Comparison of ENCODE assay signal across 8 mouse cellular contexts in genomic region chr7:111249606-111250005, GRCm38 (mm10).
DNase-seq lines count a peak whose midpoint lies in the region; ATAC-seq and TF ChIP-seq lines count a peak whose summit lies in the region.

No protein-coding gene starts in this region.

- H3K36me3 ChIP-seq in midbrain, embryonic 10.5 days: no peaks in the 10 kb centered on the region
- no peaks in the 10 kb centered on the region for H3K36me3 ChIP-seq in midbrain, embryonic 13.5 days
- H3K36me3 ChIP-seq in intestine, embryonic 15.5 days: no peaks in the 10 kb centered on the region
- no peaks in the 10 kb centered on the region for H3K36me3 ChIP-seq in limb, embryonic 14.5 days (ENCODE audit: control insufficient read depth, insufficient read depth, low read length)
- no peaks in the 10 kb centered on the region for H3K36me3 ChIP-seq in neural tube, embryonic 15.5 days

- H3K9ac ChIP-seq in midbrain, embryonic 13.5 days (replicated peaks): no peak overlapping the region
- H3K9ac ChIP-seq in intestine, embryonic 15.5 days: no peak overlapping the region
- H3K9ac ChIP-seq in limb, embryonic 14.5 days (ENCODE audit: low read depth, low read length, severe bottlenecking): no peak overlapping the region
- H3K9ac ChIP-seq in neural tube, embryonic 15.5 days (replicated peaks): no peak overlapping the region

- H3K4me2 ChIP-seq in midbrain, embryonic 13.5 days (replicated peaks): no peak overlapping the region
- no peak overlapping the region for H3K4me2 ChIP-seq in intestine, embryonic 15.5 days (replicated peaks)
- H3K4me2 ChIP-seq in limb, embryonic 14.5 days (replicated peaks; ENCODE audit: low read depth, low read length, severe bottlenecking): no peak overlapping the region
- H3K4me2 ChIP-seq in neural tube, embryonic 15.5 days: no peak overlapping the region

- no peaks in the 10 kb centered on the region for H3K27me3 ChIP-seq in midbrain, embryonic 10.5 days (ENCODE audit: low read depth, poor library complexity, severe bottlenecking)
- no peaks in the 10 kb centered on the region for H3K27me3 ChIP-seq in midbrain, embryonic 13.5 days
- H3K27me3 ChIP-seq in cerebellum, adult 2 months (ENCODE audit: control insufficient read depth, insufficient read depth, low read length): no peaks in the 10 kb centered on the region
- no peaks in the 10 kb centered on the region for H3K27me3 ChIP-seq in intestine, embryonic 15.5 days (replicated peaks)
- H3K27me3 ChIP-seq in limb, embryonic 14.5 days (ENCODE audit: control insufficient read depth, insufficient read depth, low read length): no peaks in the 10 kb centered on the region
- no peaks in the 10 kb centered on the region for H3K27me3 ChIP-seq in neural tube, embryonic 15.5 days (replicated peaks)

- no peak for ATAC-seq in midbrain, embryonic 13.5 days
- ATAC-seq in intestine, embryonic 15.5 days: peak; percentile 53; the same call in 1 of the 2 replicates
- ATAC-seq in limb, embryonic 14.5 days (ENCODE audit: low FRiP score, low read depth): no peak
- ATAC-seq in neural tube, embryonic 15.5 days (ENCODE audit: low FRiP score): peak; percentile 45; the same call in 1 of the 2 replicates

- no peak for TF ChIP-seq POLR2A in cerebellum, adult 2 months (IDR thresholded peaks at IDR 0.05; ENCODE audit: borderline replicate concordance, insufficient read depth, low read length)
- TF ChIP-seq POLR2A in limb, embryonic 14.5 days (IDR thresholded peaks at IDR 0.05; ENCODE audit: borderline replicate concordance, extremely low read depth, insufficient read depth, insufficient read length): no peak

- no peaks in the 10 kb centered on the region for H3K9me3 ChIP-seq in midbrain, embryonic 10.5 days (replicated peaks)
- no peaks in the 10 kb centered on the region for H3K9me3 ChIP-seq in midbrain, embryonic 13.5 days
- no peaks in the 10 kb centered on the region for H3K9me3 ChIP-seq in intestine, embryonic 15.5 days
- no peaks in the 10 kb centered on the region for H3K9me3 ChIP-seq in limb, embryonic 14.5 days (ENCODE audit: control insufficient read depth, low read length)
- no peaks in the 10 kb centered on the region for H3K9me3 ChIP-seq in neural tube, embryonic 15.5 days (replicated peaks)

- H3K4me1 ChIP-seq in midbrain, embryonic 10.5 days: peaks cover 3% of the 10 kb centered on the region; the same call in 1 of the 2 replicates
- H3K4me1 ChIP-seq in midbrain, embryonic 13.5 days (replicated peaks): no peaks in the 10 kb centered on the region
- H3K4me1 ChIP-seq in cerebellum, adult 2 months (ENCODE audit: control insufficient read depth, insufficient read depth, low read length): no peaks in the 10 kb centered on the region
- no peaks in the 10 kb centered on the region for H3K4me1 ChIP-seq in intestine, embryonic 15.5 days (replicated peaks)
- H3K4me1 ChIP-seq in limb, embryonic 14.5 days (ENCODE audit: control insufficient read depth, insufficient read depth, low read length): no peaks in the 10 kb centered on the region; the same call in 1 of the 2 replicates
- H3K4me1 ChIP-seq in neural tube, embryonic 15.5 days: peaks cover 5% of the 10 kb centered on the region

- H3K4me3 ChIP-seq in midbrain, embryonic 10.5 days: no peak overlapping the region
- no peak overlapping the region for H3K4me3 ChIP-seq in midbrain, embryonic 13.5 days (replicated peaks)
- H3K4me3 ChIP-seq in cerebellum, adult 2 months (replicated peaks; ENCODE audit: insufficient read depth, low read depth, low read length): no peak overlapping the region
- H3K4me3 ChIP-seq in intestine, embryonic 15.5 days (replicated peaks): no peak overlapping the region
- H3K4me3 ChIP-seq in limb, embryonic 14.5 days (replicated peaks; ENCODE audit: low read length): no peak overlapping the region
- no peak overlapping the region for H3K4me3 ChIP-seq in neural tube, embryonic 15.5 days (replicated peaks)

- DNase-seq in midbrain, embryonic 10.5 days (ENCODE audit: low spot score): peak; percentile 72
- DNase-seq in cerebellum, adult 2 months: peak; percentile 52 to 67
- peak; percentile 60 for DNase-seq in forelimb bud, embryonic 11.5 days (ENCODE audit: low read depth, low spot score)
- peak; percentile 40 for DNase-seq in limb, embryonic 14.5 days (ENCODE audit: low spot score)
- DNase-seq in thymus, adult 18-20 months: peak; percentile 19 to 21

- 37% methylated on average over 5 of the region's 5 CpGs for whole genome bisulfite sequencing in midbrain, embryonic 10.5 days
- WGBS in midbrain, embryonic 13.5 days: 34% methylated on average over 5 of the region's 5 CpGs
- WGBS in cerebellum, adult 2 months: 34% methylated on average over 5 of the region's 5 CpGs
- WGBS in intestine, embryonic 15.5 days: 30% methylated on average over 5 of the region's 5 CpGs
- 35% methylated on average over 5 of the region's 5 CpGs for WGBS in limb, embryonic 14.5 days
- 25% methylated on average over 5 of the region's 5 CpGs for WGBS in neural tube, embryonic 15.5 days

- peak; percentile 87 for TF ChIP-seq CTCF in cerebellum, adult 2 months (IDR thresholded peaks at IDR 0.05; ENCODE audit: borderline replicate concordance, insufficient read depth, low read depth, low read length)

- H3K27ac ChIP-seq in midbrain, embryonic 10.5 days (replicated peaks): no peak overlapping the region
- H3K27ac ChIP-seq in midbrain, embryonic 13.5 days: no peak overlapping the region
- H3K27ac ChIP-seq in cerebellum, adult 2 months (ENCODE audit: insufficient read depth, low read length): no peak overlapping the region
- H3K27ac ChIP-seq in intestine, embryonic 15.5 days: no peak overlapping the region
- H3K27ac ChIP-seq in limb, embryonic 14.5 days (replicated peaks; ENCODE audit: low read depth, low read length): no peak overlapping the region
- H3K27ac ChIP-seq in neural tube, embryonic 15.5 days (replicated peaks): no peak overlapping the region

Comparison
In these comparisons a context has a peak if more than half of its experiments do, and no peak if none do; other contexts are left out.
1. DNase-seq: peak in every context shown above with its lines; median percentile 72 in midbrain, embryonic 10.5 days; 60 in forelimb bud, embryonic 11.5 days; 60 in cerebellum, adult 2 months; 40 in limb, embryonic 14.5 days; 20 in thymus, adult 18-20 months.
2. ATAC-seq: peak in intestine, embryonic 15.5 days (single experiment) and neural tube, embryonic 15.5 days (single experiment); none in midbrain, embryonic 13.5 days (single experiment) and limb, embryonic 14.5 days (single experiment).